Mouse (Mus musculus) induced T-regulatory cell, adult 2 months (primary cell): ENCODE results near the gene Pde4d.

ENCODE experiments used
- DNase-seq: peaks from one replicate; pipeline ENCODE4 v3.0.0-alpha.2; 2012; ENCODE audit warnings: low read depth

The Pde4d gene

GRCm38 (mm10) chr13:108490872-108491271, 41.1 kb downstream of the Pde4d start:
- no peak for DNase-seq

GRCm38 (mm10) chr13:108492886-108493285, 43.1 kb downstream of the Pde4d start:
- no peak for DNase-seq

GRCm38 (mm10) chr13:108494365-108494764, 44.6 kb downstream of the Pde4d start:
- no peak for DNase-seq

GRCm38 (mm10) chr13:108497768-108498167, 48.0 kb downstream of the Pde4d start:
- no peak for DNase-seq

- no peak for DNase-seq
These were observed 48.5 kb downstream of the Pde4d start for GRCm38 (mm10) chr13:108498247-108498743.

- DNase-seq, result no peak
These were observed 49.1 kb downstream of the Pde4d start for GRCm38 (mm10) chr13:108498773-108499313.

GRCm38 (mm10) chr13:108501386-108501785, 51.6 kb downstream of the Pde4d start:
- no peak for DNase-seq

GRCm38 (mm10) chr13:108524548-108524947, 74.8 kb downstream of the Pde4d start:
- DNase-seq, result no peak

- no peak for DNase-seq
These were observed 75.2 kb downstream of the Pde4d start for GRCm38 (mm10) chr13:108524969-108525368.

GRCm38 (mm10) chr13:108526258-108527007, 76.7 kb downstream of the Pde4d start:
- DNase-seq, result no peak

GRCm38 (mm10) chr13:108527090-108527770, 77.5 kb downstream of the Pde4d start:
- DNase-seq, result no peak

GRCm38 (mm10) chr13:108528343-108528742, 78.6 kb downstream of the Pde4d start:
- DNase-seq, result no peak

GRCm38 (mm10) chr13:108532875-108533274, 83.1 kb downstream of the Pde4d start:
- no peak for DNase-seq

GRCm38 (mm10) chr13:108536436-108536835, 86.7 kb downstream of the Pde4d start:
- no peak for DNase-seq

GRCm38 (mm10) chr13:108536951-108537350, 87.2 kb downstream of the Pde4d start:
- DNase-seq, result no peak

GRCm38 (mm10) chr13:108538760-108539369, 89.1 kb downstream of the Pde4d start:
- DNase-seq, result no peak

GRCm38 (mm10) chr13:108541488-108541887, 91.7 kb downstream of the Pde4d start:
- no peak for DNase-seq

GRCm38 (mm10) chr13:108542342-108542761, 92.6 kb downstream of the Pde4d start:
- DNase-seq, result no peak

GRCm38 (mm10) chr13:108552288-108552687, 102.5 kb downstream of the Pde4d start:
- DNase-seq, result no peak

- no peak for DNase-seq
These were observed 103.2 kb downstream of the Pde4d start for GRCm38 (mm10) chr13:108552995-108553394.

- no peak for DNase-seq
These were observed 105.2 kb downstream of the Pde4d start for GRCm38 (mm10) chr13:108554901-108555300.

- DNase-seq, result peak; percentile 19
These were observed 147.2 kb downstream of the Pde4d start for GRCm38 (mm10) chr13:108596938-108597337.

- no peak for DNase-seq
These were observed 148.9 kb downstream of the Pde4d start for GRCm38 (mm10) chr13:108598673-108599072.
